Mouse (Mus musculus) liver, embryonic 14 days (tissue): Measurements from ENCODE around the gene Cenpe. TPM values are rescaled to one million over a fixed set of nuclear protein-coding genes. Genes with fewer than 3 reads are reported as not detected.

Experiments
- polyA plus RNA-seq: library from polyadenylated mRNA; depleted of rRNA; stranded (reverse); fragments of >200 nt; gene quantifications from 2 replicates; pipeline ENCODE4 v1.2.3, GENCODE M21; 2012; rRNA removed

Gene Cenpe
- 27.1 and 28.5 TPM in 2 replicates for polyA plus RNA-seq

DNA sequence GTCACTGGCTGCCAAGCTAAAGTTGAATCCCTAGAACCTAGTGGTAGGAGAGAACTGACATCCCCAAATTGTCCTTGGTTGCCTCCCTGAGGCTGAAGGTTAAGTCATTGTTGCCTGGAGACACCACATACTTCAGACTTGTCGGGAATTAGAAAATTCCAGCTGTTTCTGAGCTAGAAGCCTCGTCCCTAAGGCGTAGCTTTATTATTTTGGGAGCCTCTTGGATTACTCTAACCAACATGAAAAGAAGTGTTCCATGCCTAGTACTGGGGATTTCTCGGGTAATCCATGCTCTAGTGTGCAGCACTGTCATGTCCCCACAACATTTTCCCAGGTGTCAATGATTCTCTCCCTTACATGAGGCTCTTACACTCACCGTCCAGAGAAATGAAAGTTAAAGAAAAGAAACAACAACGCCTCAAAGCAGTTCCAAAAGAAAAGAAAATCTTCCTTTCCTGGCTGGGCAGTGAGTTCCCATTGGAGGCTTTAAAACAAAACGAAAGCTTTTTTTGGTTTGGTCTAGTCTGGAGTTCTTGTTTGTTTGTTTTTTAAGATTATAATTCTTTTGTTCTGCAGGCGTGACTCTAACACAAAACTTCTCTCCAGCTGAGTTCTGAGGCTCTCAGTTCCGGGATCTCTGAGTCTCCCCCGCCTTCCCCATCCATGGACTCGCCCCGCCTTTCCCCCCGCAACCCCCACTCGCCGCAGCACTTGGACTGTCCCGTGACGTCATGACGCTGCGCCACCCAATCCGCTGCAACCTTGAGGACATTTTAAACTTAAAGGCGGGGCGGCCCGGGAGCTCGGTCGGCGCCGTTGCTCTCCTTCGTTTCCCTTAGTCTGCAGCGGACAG is at the start of gene Cenpe:
Gene Cenpe (plus strand): TSS at position 733 of the 853 bp plus-strand sequence.

DNA sequence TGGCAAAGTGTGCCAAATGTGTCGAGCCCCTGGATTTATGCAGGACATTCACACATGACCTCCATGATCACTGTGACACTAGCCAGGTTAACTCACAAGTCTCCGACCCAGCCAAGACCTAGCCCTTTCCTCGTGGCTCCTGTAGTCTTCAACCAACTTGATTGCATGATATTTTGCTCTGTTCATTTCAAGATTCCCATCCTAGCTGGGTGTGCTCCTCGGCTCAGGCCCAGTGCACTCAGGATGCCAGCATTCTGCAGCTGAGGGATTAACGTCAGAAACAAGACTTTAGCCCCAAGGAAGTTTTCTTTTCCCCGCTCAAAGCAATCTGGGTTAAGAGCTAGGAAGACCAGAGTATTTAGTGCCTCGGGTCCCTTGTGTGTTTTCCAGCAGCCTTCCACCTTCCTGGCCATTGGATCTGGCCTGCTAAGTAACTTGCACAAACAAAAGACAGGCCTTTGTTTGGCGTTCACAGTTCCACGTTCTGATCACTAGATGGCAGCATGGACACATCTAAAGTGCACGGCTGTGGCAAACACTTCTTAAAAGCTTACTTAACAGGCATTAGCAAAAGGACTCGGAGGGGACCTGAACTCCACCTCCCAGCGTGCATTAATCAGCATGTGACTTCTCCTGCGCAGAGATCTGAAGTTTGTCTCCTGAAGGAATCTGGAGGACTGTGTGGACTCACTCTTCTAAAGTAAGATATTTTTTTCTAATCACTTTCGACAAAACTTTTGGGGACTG is 68.5 kb downstream of the Cenpe start, which contains the start of gene Bdh2:
Gene Bdh2 (plus strand): TSS at position 553 of the 747 bp plus-strand sequence.

DNA sequence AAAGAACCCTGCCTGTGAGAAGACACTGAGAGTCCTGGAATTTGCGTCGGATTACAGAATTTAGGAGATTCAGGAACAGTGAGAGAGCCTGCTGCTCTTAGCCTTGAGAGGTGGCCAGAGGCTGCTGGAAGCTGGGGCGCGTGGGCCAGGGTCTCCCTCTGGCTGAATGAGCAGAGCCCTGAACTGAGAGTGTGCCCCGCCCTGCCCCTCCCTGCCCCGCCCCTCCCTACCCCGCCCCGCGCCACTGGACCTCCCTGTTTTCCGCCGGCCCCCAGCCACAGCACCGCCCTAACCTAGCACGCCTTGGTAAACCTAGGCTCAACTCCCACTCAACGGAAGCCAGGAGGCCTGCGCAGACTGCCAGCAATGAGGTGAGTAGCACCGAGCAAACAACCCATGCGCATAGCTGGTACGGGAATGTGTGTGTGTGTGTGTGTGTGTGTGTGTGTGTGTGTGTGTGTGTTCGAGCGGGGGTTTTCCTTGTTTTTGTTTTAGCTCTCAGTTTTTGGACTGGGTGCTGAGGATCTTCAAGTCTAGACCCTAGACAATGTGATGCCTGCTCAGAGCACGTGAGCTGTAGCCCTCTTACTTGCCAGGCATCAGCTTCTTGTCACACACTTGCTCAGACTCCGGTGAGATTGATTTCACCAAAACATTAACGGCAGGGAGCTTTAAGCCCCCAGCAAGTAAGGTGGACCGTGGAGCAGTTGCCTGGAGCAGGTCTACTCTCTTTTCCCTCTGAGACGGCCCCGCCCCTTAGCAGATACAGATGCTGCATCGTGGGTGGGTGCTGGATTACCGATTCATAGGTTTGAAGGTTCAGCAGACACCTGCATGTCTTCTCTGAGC is 95.3 kb downstream of the Cenpe start, which contains the start of gene Slc9b2:
Gene Slc9b2 (plus strand): TSS at position 290 of the 849 bp plus-strand sequence.

Other genes with a start within 250 kb of the Cenpe start
- gene Bdh2, start 68.7 kb downstream of the Cenpe start, polyA plus RNA-seq, result 0.23 and 0.30 TPM in 2 replicates
- gene Slc9b2, start 95.2 kb downstream of the Cenpe start, polyA plus RNA-seq, result 0.14 and 0.15 TPM in 2 replicates
- gene Slc9b1, start 135.5 kb downstream of the Cenpe start, polyA plus RNA-seq, result 0.03 TPM in 1 of 2 replicates, not detected in the other
- gene Cisd2, start 211.4 kb downstream of the Cenpe start, polyA plus RNA-seq, result 16.7 and 18.8 TPM in 2 replicates
- 109 and 139 TPM in 2 replicates for gene Ube2d3, start 225.6 kb downstream of the Cenpe start, polyA plus RNA-seq